Mouse (Mus musculus) adrenal gland, adult 2 months (tissue): ENCODE results near the gene Xpc. TPM values are rescaled to one million over a fixed set of nuclear protein-coding genes. Genes with fewer than 3 reads are reported as not detected.

Experiments used
- DNase-seq: peaks from one replicate; pipeline ENCODE4 v3.0.0; 2021
- polyA plus RNA-seq: library from polyadenylated mRNA; depleted of rRNA; stranded (reverse); fragments of >200 nt; gene quantifications from 2 replicates; pipeline ENCODE4 v1.2.3, GENCODE M21; 2012
- total RNA-seq, 2 experiments: library from RNA; stranded (reverse); gene quantifications; 2 replicates each; pipeline ENCODE4 v1.2.3; 2021

The Xpc gene
- total and polyA plus RNA-seq, 3 experiments: 4.5 to 19.3 (median 13.3) TPM

GRCm38 (mm10) chr6:91525544-91525943 lies 9.9 kb upstream of the Xpc start:
- no peak for DNase-seq

- no peak for DNase-seq
Measured at GRCm38 (mm10) chr6:91522816-91523215, 7.1 kb upstream of the Xpc start.

GRCm38 (mm10) chr6:91518454-91519020 lies 2.8 kb upstream of the Xpc start:
- no peak for DNase-seq

- no peak for DNase-seq
Measured at GRCm38 (mm10) chr6:91514737-91515362, 838 bp downstream of the Xpc start.

GRCm38 (mm10) chr6:91514135-91514534 lies 1.6 kb downstream of the Xpc start:
- DNase-seq: no peak

- no peak for DNase-seq
Measured at GRCm38 (mm10) chr6:91510211-91510610, 5.5 kb downstream of the Xpc start.

GRCm38 (mm10) chr6:91509326-91509725 lies 6.4 kb downstream of the Xpc start:
- DNase-seq: peak; percentile 79

- no peak for DNase-seq
Measured at GRCm38 (mm10) chr6:91508041-91508440, 7.6 kb downstream of the Xpc start.

GRCm38 (mm10) chr6:91506036-91506435 lies 9.7 kb downstream of the Xpc start:
- DNase-seq: no peak

- DNase-seq: no peak
Measured at GRCm38 (mm10) chr6:91503302-91503701, 12.4 kb downstream of the Xpc start.

GRCm38 (mm10) chr6:91494526-91494925 lies 21.2 kb downstream of the Xpc start:
- DNase-seq: no peak

- DNase-seq: no peak
Measured at GRCm38 (mm10) chr6:91493053-91493452, 22.6 kb downstream of the Xpc start.

- DNase-seq: no peak
Measured at GRCm38 (mm10) chr6:91491004-91491403, 24.7 kb downstream of the Xpc start.

GRCm38 (mm10) chr6:91489872-91490271 lies 25.8 kb downstream of the Xpc start:
- no peak for DNase-seq

- DNase-seq: peak; percentile 78
Measured at GRCm38 (mm10) chr6:91488496-91489212, 27.0 kb downstream of the Xpc start.

GRCm38 (mm10) chr6:91486736-91487453 lies 28.8 kb downstream of the Xpc start:
- DNase-seq: no peak

GRCm38 (mm10) chr6:91483371-91483770 lies 32.3 kb downstream of the Xpc start:
- no peak for DNase-seq

- DNase-seq: no peak
Measured at GRCm38 (mm10) chr6:91476541-91476940, 39.1 kb downstream of the Xpc start.

- DNase-seq: peak; percentile 74
Measured at GRCm38 (mm10) chr6:91474441-91475190, 41.1 kb downstream of the Xpc start.

- no peak for DNase-seq
Measured at GRCm38 (mm10) chr6:91473805-91474440, 41.8 kb downstream of the Xpc start.
